Mouse (Mus musculus): ENCODE measurements at regions not wholly inside any gene's neighbourhood (a gene's known extent, or its start where the extent isn't known, plus 50 kb on each side); places are given as distances from the start of the nearest gene placed in this dataset.
A peak's percentile ranks its signal among the peaks of the same experiment; 100 is the strongest.

GRCm38 (mm10) chr6:106876690-106877089, 76.8 kb upstream of the Crbn start:
- ATAC-seq (ENCODE audit: low TSS enrichment) = no peak

- ATAC-seq (ENCODE audit: low TSS enrichment) = no peak
Observed at GRCm38 (mm10) chr6:106891879-106892638, 92.2 kb upstream of the Crbn start.

- no peak for ATAC-seq (ENCODE audit: low TSS enrichment)
Observed at GRCm38 (mm10) chr6:106892639-106892934, 92.7 kb upstream of the Crbn start.

GRCm38 (mm10) chr6:106903953-106904683, 104.2 kb upstream of the Crbn start:
- ATAC-seq (ENCODE audit: low TSS enrichment) = peak; percentile 95

- ATAC-seq (ENCODE audit: low TSS enrichment) = no peak
Observed at GRCm38 (mm10) chr6:106915121-106915520, 115.2 kb upstream of the Crbn start.

GRCm38 (mm10) chr6:106916683-106917289, 116.9 kb upstream of the Crbn start:
- no peak for ATAC-seq (ENCODE audit: low TSS enrichment)

GRCm38 (mm10) chr6:106920951-106921350, 121.1 kb upstream of the Crbn start:
- ATAC-seq (ENCODE audit: low TSS enrichment) = no peak

GRCm38 (mm10) chr6:106925486-106925885, 125.6 kb upstream of the Crbn start:
- no peak for ATAC-seq (ENCODE audit: low TSS enrichment)

GRCm38 (mm10) chr6:106933584-106933983, 133.7 kb upstream of the Crbn start:
- no peak for ATAC-seq (ENCODE audit: low TSS enrichment)

- ATAC-seq (ENCODE audit: low TSS enrichment) = no peak
Observed at GRCm38 (mm10) chr6:106946227-106946927, 146.5 kb upstream of the Crbn start.

- ATAC-seq (ENCODE audit: low TSS enrichment) = no peak
Observed at GRCm38 (mm10) chr6:106950909-106951308, 151.0 kb upstream of the Crbn start.

- no peak for ATAC-seq (ENCODE audit: low TSS enrichment)
Observed at GRCm38 (mm10) chr6:106961320-106961719, 161.4 kb upstream of the Crbn start.

- no peak for ATAC-seq (ENCODE audit: low TSS enrichment)
Observed at GRCm38 (mm10) chr6:106964337-106964736, 164.5 kb upstream of the Crbn start.

- no peak for ATAC-seq (ENCODE audit: low TSS enrichment)
Observed at GRCm38 (mm10) chr6:106975439-106975838, 175.6 kb upstream of the Crbn start.

GRCm38 (mm10) chr6:106978721-106979120, 178.8 kb upstream of the Crbn start:
- no peak for ATAC-seq (ENCODE audit: low TSS enrichment)

- ATAC-seq (ENCODE audit: low TSS enrichment) = peak; percentile 55
Observed at GRCm38 (mm10) chr6:106979755-106980154, 179.9 kb upstream of the Crbn start.

GRCm38 (mm10) chr6:106980188-106980587, 180.3 kb upstream of the Crbn start:
- peak; percentile 72 for ATAC-seq (ENCODE audit: low TSS enrichment)

GRCm38 (mm10) chr6:106981232-106981631, 181.4 kb upstream of the Crbn start:
- no peak for ATAC-seq (ENCODE audit: low TSS enrichment)

GRCm38 (mm10) chr6:106985132-106985801, 185.4 kb upstream of the Crbn start:
- no peak for ATAC-seq (ENCODE audit: low TSS enrichment)

GRCm38 (mm10) chr6:106991586-106991985, 191.7 kb upstream of the Crbn start:
- ATAC-seq (ENCODE audit: low TSS enrichment) = peak; percentile 59; the same call in 1 of the 2 replicates

- no peak for ATAC-seq (ENCODE audit: low TSS enrichment)
Observed at GRCm38 (mm10) chr6:107004406-107005120, 204.7 kb upstream of the Crbn start.

Measured in frontal cortex, adult (tissue).